Mouse (Mus musculus) kidney, adult 2 months (tissue): ENCODE measurements around the gene Dhx32.

Experiments used
- CTCF ChIP-seq: fragments of 200-500 bp; conservative IDR thresholded peaks from 2 replicates; pipeline ENCODE4 v1.5.1; 2011; ENCODE audit warnings: low read depth, mild to moderate bottlenecking, control low read depth, low read length, moderate library complexity, mixed read lengths; ENCODE audit not compliant: insufficient read depth, insufficient read length
- POLR2A ChIP-seq: fragments of 200-500 bp; IDR thresholded peaks from one replicate; pipeline ENCODE4 v1.6.1; 2011; ENCODE audit warnings: low read depth, low read length, control low read depth

DNA sequence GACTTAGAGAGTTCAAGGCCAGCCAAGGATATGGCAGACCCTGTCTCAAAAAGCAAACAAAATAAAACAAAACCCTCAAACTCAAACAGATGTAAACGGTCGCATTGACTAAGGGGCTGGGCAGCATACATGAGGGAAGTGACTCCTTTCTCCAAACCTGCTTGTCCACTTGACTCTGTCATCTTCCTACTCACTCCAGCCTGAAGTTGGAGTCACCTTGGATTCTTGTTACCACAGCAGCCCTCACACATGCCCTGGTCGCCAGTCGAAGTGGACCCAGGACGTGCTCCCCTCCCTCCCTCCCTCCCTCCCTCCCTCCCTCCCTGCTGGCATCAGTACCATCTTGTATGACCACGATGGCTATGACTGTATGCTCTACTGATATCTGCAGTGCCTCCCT is 943 bp downstream of the Dhx32 start:
- TF ChIP-seq POLR2A (no peak), CTCF (no peak)
